Mouse (Mus musculus) embryonic facial prominence, embryonic 15.5 days (tissue): ENCODE measurements around the gene Stt3b. TPM values are rescaled to one million over a fixed set of nuclear protein-coding genes. Genes with fewer than 3 reads are reported as not detected.

ENCODE experiments used
- ATAC-seq: fragments of 200-750 bp; cut with Nextera tagmentation; 2 replicates; pipeline ENCODE4 v1.8.0; 2017; ENCODE audit warnings: low read depth, moderate TSS enrichment; ENCODE audit not compliant: insufficient number of reproducible peaks, low FRiP score, low TSS enrichment
- H3K27ac ChIP-seq: fragments of 300-500 bp; sonication (generic); replicated peaks from 2 replicates; pipeline ENCODE4 v1.5.1; 2015; ENCODE audit warnings: mild to moderate bottlenecking, inconsistent platforms
- H3K27me3 ChIP-seq: fragments of 300-500 bp; sonication (generic); 2 replicates; pipeline ENCODE4 v1.6.1; 2015; ENCODE audit warnings: inconsistent platforms
- H3K36me3 ChIP-seq: fragments of 300-500 bp; sonication (generic); 2 replicates; pipeline ENCODE4 v1.6.1; 2015; ENCODE audit warnings: mild to moderate bottlenecking, inconsistent platforms
- H3K4me1 ChIP-seq: fragments of 300-500 bp; sonication (generic); 2 replicates; pipeline ENCODE4 v1.6.1; 2015; ENCODE audit warnings: inconsistent platforms
- H3K4me2 ChIP-seq: fragments of 300-500 bp; sonication (generic); replicated peaks from 2 replicates; pipeline ENCODE4 v1.6.1; 2015; ENCODE audit warnings: mild to moderate bottlenecking, inconsistent platforms
- H3K4me3 ChIP-seq: fragments of 300-500 bp; sonication (generic); replicated peaks from 2 replicates; pipeline ENCODE4 v1.5.1; 2015; ENCODE audit warnings: mild to moderate bottlenecking, inconsistent platforms
- H3K9ac ChIP-seq: fragments of 300-500 bp; sonication (generic); 2 replicates; pipeline ENCODE4 v1.6.1; 2015; ENCODE audit warnings: inconsistent platforms
- H3K9me3 ChIP-seq: fragments of 300-500 bp; sonication (generic); replicated peaks from 2 replicates; pipeline ENCODE4 v1.6.1; 2016; ENCODE audit warnings: inconsistent platforms
- WGBS: fragments of 180-500 bp; shearing (Covaris S2); methylation state at CpG from one replicate; pipeline ENCODE4 v1.1.7; 2015; 5-methylcytosine and 5-hydroxymethylcytosine counted together
- polyA plus RNA-seq: library from polyadenylated mRNA; unstranded; fragments of >200 nt; fragmentation: Nextera tagmentation; extraction: Ambion mirVana; gene quantifications from 2 replicates; pipeline ENCODE4 v1.2.1, GENCODE M21; 2015

Stt3b gene
- polyA plus RNA-seq = 89.4 and 95.3 TPM in 2 replicates

- WGBS = under 1% methylated on average over 81 of the region's 91 CpGs
Observed at GRCm38 (mm10) chr9:115310346-115311222, at the start of gene Stt3b. Gene Stt3b, minus strand, starts transcription at chr9:115310421.

GRCm38 (mm10) chr9:115358421-115358820 lies 48.2 kb upstream of the Stt3b start:
- 0 out of 2 replicates have a peak, but pooled peaks cover 5% of the 10 kb centered on the region for H3K4me1 ChIP-seq
- H3K27ac ChIP-seq = no peak overlapping the region
- 88% methylated on average over 2 of the region's 2 CpGs for WGBS
- H3K36me3 ChIP-seq = no peaks in the 10 kb centered on the region
- no peak for ATAC-seq
- H3K27me3 ChIP-seq = no peaks in the 10 kb centered on the region
- H3K4me3 ChIP-seq = no peak overlapping the region
- H3K4me2 ChIP-seq = no peak overlapping the region
- no peaks in the 10 kb centered on the region for H3K9me3 ChIP-seq
- H3K9ac ChIP-seq = no peak overlapping the region

More at GRCm38 (mm10) chr9:115310346-115311222, at the start of gene Stt3b:
- no peaks in the 10 kb centered on the region for H3K27me3 ChIP-seq
- peak within 1 kb of the TSS; percentile 97 for H3K9ac ChIP-seq
- peaks cover 26% of the 10 kb centered on the region for H3K4me1 ChIP-seq
- no peaks in the 10 kb centered on the region for H3K9me3 ChIP-seq
- H3K4me3 ChIP-seq = peak within 1 kb of the TSS; percentile 98
- peak within 1 kb of the TSS; percentile 68 for H3K4me2 ChIP-seq
- peak; percentile 97 for ATAC-seq
- no peaks in the 10 kb centered on the region for H3K36me3 ChIP-seq
- peak within 1 kb of the TSS; percentile 98 for H3K27ac ChIP-seq

- no peak for ATAC-seq
- H3K4me2 ChIP-seq = no peak overlapping the region
- 91% methylated on average over 1 of the region's 1 CpGs for WGBS
- no peaks in the 10 kb centered on the region for H3K27me3 ChIP-seq
- no peaks in the 10 kb centered on the region for H3K9me3 ChIP-seq
- H3K36me3 ChIP-seq = no peaks in the 10 kb centered on the region
- no peak overlapping the region for H3K4me3 ChIP-seq
- 0 out of 2 replicates have a peak, but pooled peaks cover 5% of the 10 kb centered on the region for H3K4me1 ChIP-seq
- H3K27ac ChIP-seq = no peak overlapping the region
- no peak overlapping the region for H3K9ac ChIP-seq
Observed at GRCm38 (mm10) chr9:115357996-115358395, 47.8 kb upstream of the Stt3b start.

- 39% methylated on average over 19 of the region's 19 CpGs for WGBS
- H3K4me2 ChIP-seq = 0 out of 2 replicates have a peak overlapping the region, but pooled peaks have one; percentile 1
Observed at GRCm38 (mm10) chr9:115356731-115357458, 46.7 kb upstream of the Stt3b start.

GRCm38 (mm10) chr9:115355972-115356371 lies 45.8 kb upstream of the Stt3b start:
- ATAC-seq = no peak
- Histone ChIP-seq H3K4me1 (0 out of 2 replicates have a peak, but pooled peaks cover 5% of the 10 kb centered on the region), H3K36me3 (no peaks in the 10 kb centered on the region), H3K27me3 (no peaks in the 10 kb centered on the region), H3K4me2 (no peak overlapping the region), H3K4me3 (no peak overlapping the region), H3K27ac (no peak overlapping the region), H3K9me3 (no peaks in the 10 kb centered on the region), H3K9ac (no peak overlapping the region)
- WGBS = 41% methylated on average over 5 of the region's 5 CpGs

More at GRCm38 (mm10) chr9:115356731-115357458, 46.7 kb upstream of the Stt3b start:
- Histone ChIP-seq H3K27me3 (no peaks in the 10 kb centered on the region), H3K9ac (no peak overlapping the region), H3K4me1 (0 out of 2 replicates have a peak, but pooled peaks cover 5% of the 10 kb centered on the region), H3K27ac (no peak overlapping the region), H3K4me3 (no peak overlapping the region), H3K36me3 (no peaks in the 10 kb centered on the region), H3K9me3 (no peaks in the 10 kb centered on the region)
- no peak; the same call in 1 of the 2 replicates for ATAC-seq

GRCm38 (mm10) chr9:115349741-115350512 lies 39.7 kb upstream of the Stt3b start:
- no peaks in the 10 kb centered on the region for H3K9me3 ChIP-seq
- ATAC-seq = no peak
- no peak overlapping the region for H3K4me2 ChIP-seq
- H3K27me3 ChIP-seq = no peaks in the 10 kb centered on the region
- no peak overlapping the region for H3K9ac ChIP-seq
- H3K4me1 ChIP-seq = no peaks in the 10 kb centered on the region
- WGBS = 65% methylated on average over 4 of the region's 4 CpGs
- no peaks in the 10 kb centered on the region for H3K36me3 ChIP-seq
- no peak overlapping the region for H3K27ac ChIP-seq
- no peak overlapping the region for H3K4me3 ChIP-seq

- Histone ChIP-seq H3K27ac (no peak overlapping the region), H3K4me2 (no peak overlapping the region), H3K4me3 (no peak overlapping the region), H3K9me3 (no peaks in the 10 kb centered on the region), H3K27me3 (no peaks in the 10 kb centered on the region), H3K36me3 (no peaks in the 10 kb centered on the region), H3K9ac (no peak overlapping the region), H3K4me1 (no peaks in the 10 kb centered on the region)
- 21% methylated on average over 1 of the region's 1 CpGs for WGBS
- no peak for ATAC-seq
Observed at GRCm38 (mm10) chr9:115349106-115349505, 38.9 kb upstream of the Stt3b start.

DNA sequence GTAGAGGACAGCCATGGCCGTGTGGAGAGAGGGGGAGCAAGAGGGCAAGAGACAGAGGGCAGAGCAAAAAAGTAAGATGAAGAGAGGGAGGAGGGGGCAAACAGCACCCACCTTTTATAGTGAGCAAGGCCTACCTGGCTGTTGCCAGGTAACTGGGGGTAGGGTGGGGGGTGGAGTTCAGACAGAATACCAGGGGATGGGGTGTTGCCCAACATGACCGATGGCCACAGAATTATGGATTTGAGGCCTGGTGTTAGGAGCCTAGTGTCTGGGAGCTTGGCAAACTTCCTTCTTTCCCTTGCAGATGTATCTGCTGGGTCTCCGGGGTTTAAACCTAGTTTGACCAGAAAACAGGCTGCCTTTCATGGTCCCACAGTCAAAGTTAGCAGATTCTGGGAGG lies 34.7 kb upstream of the Stt3b start:
- no peak for ATAC-seq
- H3K36me3 ChIP-seq = no peaks in the 10 kb centered on the region
- H3K27ac ChIP-seq = no peak overlapping the region
- H3K9me3 ChIP-seq = no peaks in the 10 kb centered on the region
- WGBS = 78% methylated on average over 3 of the region's 3 CpGs
- no peaks in the 10 kb centered on the region for H3K4me1 ChIP-seq
- no peak overlapping the region for H3K9ac ChIP-seq
- H3K4me3 ChIP-seq = no peak overlapping the region
- H3K27me3 ChIP-seq = no peaks in the 10 kb centered on the region
- H3K4me2 ChIP-seq = no peak overlapping the region

GRCm38 (mm10) chr9:115341576-115341975 lies 31.4 kb upstream of the Stt3b start:
- no peak overlapping the region for H3K4me3 ChIP-seq
- H3K4me2 ChIP-seq = no peak overlapping the region
- H3K9me3 ChIP-seq = no peaks in the 10 kb centered on the region
- H3K27me3 ChIP-seq = no peaks in the 10 kb centered on the region
- H3K4me1 ChIP-seq = no peaks in the 10 kb centered on the region
- H3K9ac ChIP-seq = no peak overlapping the region
- WGBS = 62% methylated on average over 9 of the region's 9 CpGs
- no peak for ATAC-seq
- H3K36me3 ChIP-seq = no peaks in the 10 kb centered on the region
- H3K27ac ChIP-seq = no peak overlapping the region

- no peak overlapping the region for H3K27ac ChIP-seq
- WGBS = 59% methylated on average over 12 of the region's 12 CpGs
- H3K9ac ChIP-seq = no peak overlapping the region
- H3K9me3 ChIP-seq = no peaks in the 10 kb centered on the region
- H3K4me1 ChIP-seq = no peaks in the 10 kb centered on the region
- H3K4me2 ChIP-seq = no peak overlapping the region
- H3K27me3 ChIP-seq = no peaks in the 10 kb centered on the region
- no peak overlapping the region for H3K4me3 ChIP-seq
- no peaks in the 10 kb centered on the region for H3K36me3 ChIP-seq
- ATAC-seq = no peak
Observed at GRCm38 (mm10) chr9:115340212-115340815, 30.1 kb upstream of the Stt3b start.
